Mouse (Mus musculus): ENCODE measurements around the gene Klhl10.

Gene Klhl10

GRCm38 (mm10) chr11:100408076-100408834 is 33.5 kb upstream of the Klhl10 start:
- DNase-seq (ENCODE audit: low spot score), result peak; percentile 80

- no peak for DNase-seq (ENCODE audit: low spot score)
Measured at GRCm38 (mm10) chr11:100408835-100409462, 32.8 kb upstream of the Klhl10 start.

- no peak for DNase-seq (ENCODE audit: low spot score)
Measured at GRCm38 (mm10) chr11:100409686-100410085, 32.0 kb upstream of the Klhl10 start.

- no peak for DNase-seq (ENCODE audit: low spot score)
Measured at GRCm38 (mm10) chr11:100411736-100412135, 30.0 kb upstream of the Klhl10 start.

- DNase-seq (ENCODE audit: low spot score), result no peak
Measured at GRCm38 (mm10) chr11:100413541-100413940, 28.2 kb upstream of the Klhl10 start.

GRCm38 (mm10) chr11:100414021-100414913 is 27.4 kb upstream of the Klhl10 start, which contains the start of gene P3h4:
Gene P3h4 (minus strand): TSS chr11:100414836.
- DNase-seq (ENCODE audit: low spot score), result peak; percentile 85

- no peak for DNase-seq (ENCODE audit: low spot score)
Measured at GRCm38 (mm10) chr11:100414914-100415822, 26.5 kb upstream of the Klhl10 start, which contains the start of gene Fkbp10. Gene Fkbp10 (plus strand): TSS chr11:100415697.

- DNase-seq (ENCODE audit: low spot score), result no peak
Measured at GRCm38 (mm10) chr11:100421537-100421936, 20.2 kb upstream of the Klhl10 start.

- DNase-seq (ENCODE audit: low spot score), result no peak
Measured at GRCm38 (mm10) chr11:100423836-100424235, 17.9 kb upstream of the Klhl10 start.

GRCm38 (mm10) chr11:100425851-100426250 is 15.9 kb upstream of the Klhl10 start:
- DNase-seq (ENCODE audit: low spot score), result peak; percentile 89

GRCm38 (mm10) chr11:100426820-100427219 is 14.9 kb upstream of the Klhl10 start:
- no peak for DNase-seq (ENCODE audit: low spot score)

GRCm38 (mm10) chr11:100428612-100429199 is 13.0 kb upstream of the Klhl10 start:
- DNase-seq (ENCODE audit: low spot score), result peak; percentile 73

- DNase-seq (ENCODE audit: low spot score), result no peak
Measured at GRCm38 (mm10) chr11:100430052-100430451, 11.7 kb upstream of the Klhl10 start.

- DNase-seq (ENCODE audit: low spot score), result no peak
Measured at GRCm38 (mm10) chr11:100432002-100432401, 9.7 kb upstream of the Klhl10 start.

- DNase-seq (ENCODE audit: low spot score), result no peak
Measured at GRCm38 (mm10) chr11:100435678-100436246, 6.0 kb upstream of the Klhl10 start.

- DNase-seq (ENCODE audit: low spot score), result no peak
Measured at GRCm38 (mm10) chr11:100437901-100438300, 3.8 kb upstream of the Klhl10 start.

- DNase-seq (ENCODE audit: low spot score), result peak; percentile 86
Measured at GRCm38 (mm10) chr11:100440691-100441522, 810 bp upstream of the Klhl10 start.

- DNase-seq (ENCODE audit: low spot score), result no peak
Measured at GRCm38 (mm10) chr11:100442625-100443024, 908 bp downstream of the Klhl10 start.

GRCm38 (mm10) chr11:100457247-100457646 is 15.5 kb downstream of the Klhl10 start:
- DNase-seq (ENCODE audit: low spot score), result no peak

- DNase-seq (ENCODE audit: low spot score), result no peak
Measured at GRCm38 (mm10) chr11:100457711-100458110, 16.0 kb downstream of the Klhl10 start.
